Mouse (Mus musculus): Measurements from ENCODE around the gene Ice1. TPM values are rescaled to one million over a fixed set of nuclear protein-coding genes. Genes with fewer than 3 reads are reported as not detected.

Gene Ice1
- total RNA-seq (2021) = 26.1 and 30.6 TPM in 2 replicates
- long read RNA-seq, experiment 1, full-length matches to known transcripts = 2 of 8 reads
- long read RNA-seq, experiment 1, partial matches to known transcripts = 4 of 8 reads
- long read RNA-seq, experiment 1, other reads (novel, unspliced or antisense) = 2 of 8 reads
- long read RNA-seq, experiment 2, full-length matches to known transcripts = 1 of 5 reads
- long read RNA-seq, experiment 2, partial matches to known transcripts = 4 of 5 reads
- long read RNA-seq, experiment 2, other reads (novel, unspliced or antisense) = 0 of 5 reads

DNA sequence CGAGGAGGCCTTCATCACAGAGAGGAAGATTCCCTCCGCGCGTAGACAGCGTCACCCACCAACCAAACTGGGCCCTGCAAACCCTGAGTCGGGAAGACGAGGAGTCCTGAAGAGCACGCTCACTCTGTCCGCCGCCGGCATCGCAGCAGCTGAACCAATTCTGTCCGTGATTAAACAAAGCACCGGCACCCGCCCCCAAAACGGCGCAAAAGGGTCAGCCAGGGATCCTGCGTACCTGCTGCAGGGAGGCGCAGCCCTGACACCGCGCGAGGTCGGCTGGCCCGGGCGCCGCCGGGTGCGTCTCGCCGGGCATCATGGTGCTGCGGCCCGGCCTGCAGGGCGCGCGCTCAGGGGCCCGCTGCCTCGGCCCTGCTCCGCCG lies at the start of gene Ice1:
Gene Ice1 (minus strand): TSS at position 353 of the 380 bp plus-strand sequence.
- DNase-seq = no peak

DNA sequence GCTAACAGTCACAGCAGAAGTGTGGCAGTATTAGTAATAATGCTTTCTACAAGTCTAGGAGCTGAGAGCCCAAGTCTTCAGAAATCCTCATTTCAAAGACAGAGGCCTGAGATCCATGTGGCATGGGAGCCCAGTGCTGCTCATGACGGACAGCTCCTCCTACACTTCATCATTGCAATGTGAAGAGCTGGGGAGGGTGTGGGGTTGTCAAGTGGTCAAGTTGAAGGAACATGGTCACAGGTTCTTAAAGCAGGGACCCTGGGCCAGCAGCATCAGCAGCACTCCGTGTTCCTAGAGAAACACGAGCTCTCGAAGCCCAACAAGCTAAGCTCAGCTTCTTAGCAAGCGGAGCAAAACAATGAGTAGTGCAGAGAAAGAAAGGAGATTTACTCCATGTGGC lies 48.4 kb upstream of the Ice1 start:
- DNase-seq = no peak

DNA sequence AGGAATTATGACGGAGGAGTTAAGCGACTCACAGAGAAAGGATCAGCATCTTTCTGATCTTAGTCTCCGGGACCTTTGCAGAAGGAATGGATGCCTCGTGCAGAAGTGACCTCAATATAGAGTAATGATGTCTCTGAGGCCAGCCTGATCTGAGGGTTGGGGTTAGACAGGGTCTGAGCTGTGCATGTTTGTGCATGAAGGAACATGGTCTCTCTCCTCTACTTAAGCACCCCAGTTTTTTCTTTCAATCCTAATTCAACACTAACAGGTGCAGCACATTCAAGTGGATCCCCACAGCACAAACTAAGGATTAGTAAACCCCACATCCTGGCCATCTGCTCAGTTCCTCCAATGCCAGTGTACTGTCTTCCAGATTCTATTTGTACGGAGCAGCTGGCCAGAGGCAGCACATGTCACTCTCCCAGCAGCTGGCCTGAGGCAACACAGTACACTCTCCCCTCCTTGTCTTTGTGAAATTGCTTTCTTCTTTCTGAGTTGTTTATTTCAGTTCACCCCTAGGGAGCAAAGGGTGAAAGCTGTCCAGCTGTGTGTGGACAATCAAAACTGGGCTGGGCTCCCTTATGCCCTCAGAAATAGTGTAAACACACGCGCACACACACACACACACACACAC lies 47.7 kb upstream of the Ice1 start:
- DNase-seq = no peak

DNA sequence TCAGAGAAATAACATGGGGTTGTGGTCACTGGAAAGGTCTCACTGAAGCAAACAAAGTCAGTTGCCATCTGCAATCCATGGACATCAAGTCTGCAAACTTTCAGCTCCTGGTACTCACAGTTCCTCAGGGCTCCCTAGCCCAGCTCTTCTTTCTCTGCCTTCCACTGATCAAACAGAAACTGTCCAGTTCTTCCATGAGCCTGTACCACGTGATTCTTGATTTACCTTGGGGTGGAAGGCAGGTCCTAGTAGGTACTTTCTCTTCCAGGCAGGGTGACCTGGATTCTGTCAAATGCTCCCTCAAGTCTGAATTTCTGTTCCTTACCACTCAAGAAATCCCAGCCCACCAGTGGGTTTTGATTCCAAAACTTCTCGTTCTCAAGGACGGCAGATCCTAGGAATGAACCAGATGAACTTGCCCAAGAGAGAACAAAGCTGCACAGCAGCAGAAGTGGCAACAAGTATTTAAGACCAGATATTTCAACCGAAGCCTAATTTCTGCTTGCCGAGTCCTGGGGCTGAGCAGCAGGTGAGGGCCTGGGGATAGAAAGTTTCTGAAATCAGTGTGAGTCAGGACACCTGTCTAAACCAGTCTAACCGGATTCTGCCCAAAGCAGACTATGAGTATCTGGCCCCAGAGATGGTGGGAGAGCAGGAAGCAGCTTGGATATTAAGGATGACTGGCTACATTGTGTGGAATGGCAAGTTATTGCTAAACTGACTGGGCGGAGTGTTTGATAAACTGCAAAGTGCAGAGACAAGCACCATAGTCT lies 44.2 kb upstream of the Ice1 start:
- DNase-seq = no peak

DNA sequence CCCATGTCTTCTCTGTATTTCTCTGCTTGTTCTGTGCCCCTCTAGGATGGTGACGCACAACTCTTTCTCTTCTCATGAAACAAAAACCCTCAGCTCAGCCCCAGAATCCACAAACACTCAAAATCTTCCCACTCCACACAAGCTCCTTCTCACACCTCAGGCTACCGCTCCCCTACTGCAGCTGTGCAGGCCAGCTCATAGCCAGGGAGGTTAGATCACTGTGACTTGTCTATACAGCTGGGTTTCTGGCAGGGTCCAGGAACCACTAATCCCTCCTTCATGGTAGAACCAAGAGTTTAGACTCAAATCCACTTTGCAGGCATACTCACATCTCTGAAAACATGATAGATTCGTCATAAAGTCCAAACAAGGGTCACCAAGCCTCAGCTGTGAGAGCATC lies 42.9 kb upstream of the Ice1 start:
- DNase-seq = no peak

DNA sequence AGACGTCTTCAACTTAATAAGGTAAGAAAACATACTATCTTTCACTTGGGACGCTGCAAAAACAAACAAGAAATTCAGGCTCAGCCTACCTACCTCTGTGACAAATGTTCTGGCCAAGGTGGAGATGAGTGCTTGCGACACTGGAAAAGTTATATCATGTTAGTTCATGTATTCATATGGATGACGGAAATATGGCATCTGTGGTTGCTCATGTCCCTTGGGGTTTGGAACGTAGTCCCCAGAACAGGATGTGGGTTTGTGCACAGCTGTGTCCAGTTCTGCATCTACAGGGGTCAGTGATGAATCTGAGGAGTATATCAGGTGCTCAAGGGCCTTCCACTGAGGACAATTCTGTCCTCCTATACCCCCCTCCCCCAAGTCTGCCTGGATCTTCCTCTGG lies 40.3 kb upstream of the Ice1 start:
- no peak for DNase-seq

DNA sequence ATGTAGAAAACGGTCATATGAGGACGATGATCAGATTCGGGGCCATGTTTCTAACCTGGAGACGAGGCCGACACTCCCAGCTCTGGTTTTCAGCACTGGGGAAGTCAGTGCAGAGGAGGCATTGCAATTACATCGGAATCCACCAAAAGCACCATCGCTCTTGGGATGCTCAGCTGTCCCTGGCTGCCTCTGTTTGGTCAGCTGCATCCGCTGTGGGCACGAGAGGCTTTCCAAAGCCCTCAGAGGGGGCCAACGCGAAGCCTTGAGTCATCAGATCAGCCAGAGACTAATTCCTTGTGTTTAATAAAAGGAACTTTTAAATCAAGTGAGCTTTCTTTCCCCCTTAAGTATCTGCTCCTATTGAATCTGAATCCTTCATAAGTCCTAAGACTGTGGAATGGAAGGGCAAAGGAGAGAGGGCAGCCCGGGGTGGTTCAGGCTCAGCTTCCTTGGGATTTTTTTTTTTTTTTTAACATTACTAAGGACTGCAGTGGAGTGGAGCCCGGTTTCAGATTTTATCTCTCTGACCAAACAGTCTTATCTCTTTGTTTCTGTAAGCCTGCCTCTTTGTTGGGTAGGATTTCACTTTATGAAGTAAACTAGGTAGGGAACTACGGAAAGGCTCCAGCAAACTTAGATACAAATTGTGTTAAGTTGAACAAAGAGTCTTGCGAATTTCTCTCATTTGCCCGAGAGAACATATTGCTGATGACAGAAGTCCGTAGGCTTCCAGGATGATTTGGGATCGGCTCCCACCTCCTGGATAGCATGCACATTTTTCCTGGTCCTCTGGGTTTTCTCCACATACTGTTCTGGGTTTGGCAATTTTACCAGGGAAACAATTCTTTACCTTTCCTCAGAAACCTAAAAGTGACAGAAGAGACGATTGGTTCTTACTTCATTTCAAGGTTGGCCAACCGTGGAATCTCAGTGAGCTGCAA lies 39.1 kb upstream of the Ice1 start:
- no peak for DNase-seq

DNA sequence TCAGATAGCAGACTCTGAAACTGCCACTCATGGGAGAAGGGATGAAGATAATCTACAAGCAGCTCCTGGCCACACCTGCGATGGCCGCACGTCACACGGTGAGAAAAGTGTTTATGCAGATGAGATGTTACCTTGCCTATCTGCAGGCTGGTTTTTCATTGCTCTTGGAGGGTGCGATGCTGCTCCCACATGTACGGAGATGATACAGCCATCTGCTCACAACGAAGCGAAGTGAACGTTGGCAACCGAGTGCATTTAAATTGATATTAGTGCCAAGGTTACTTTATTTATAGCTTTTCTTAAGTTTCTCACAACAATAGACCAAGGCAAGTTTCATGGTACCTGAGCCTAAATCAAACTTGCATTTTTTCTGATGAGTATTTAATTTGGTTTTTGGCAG lies 37.6 kb upstream of the Ice1 start:
- no peak for DNase-seq

DNA sequence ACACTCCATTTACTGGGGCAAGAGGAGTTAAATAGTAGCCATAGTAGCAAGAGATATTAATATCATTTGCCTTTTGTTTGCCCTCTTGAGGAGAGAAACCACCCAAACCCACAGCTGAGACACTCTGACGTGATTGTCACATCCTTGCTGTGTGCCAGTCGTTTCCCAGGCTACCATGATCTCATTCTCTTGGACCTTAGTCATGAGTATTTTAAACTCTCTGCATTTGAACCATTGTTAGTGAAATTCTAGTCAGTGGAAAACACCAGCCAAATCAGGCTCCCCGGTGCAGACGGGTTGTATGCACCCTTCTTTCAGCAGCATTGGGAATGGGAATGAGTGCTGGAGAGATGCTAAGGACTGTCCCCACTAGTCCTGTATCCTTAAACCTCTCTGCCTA lies 32.6 kb upstream of the Ice1 start:
- DNase-seq = no peak

DNA sequence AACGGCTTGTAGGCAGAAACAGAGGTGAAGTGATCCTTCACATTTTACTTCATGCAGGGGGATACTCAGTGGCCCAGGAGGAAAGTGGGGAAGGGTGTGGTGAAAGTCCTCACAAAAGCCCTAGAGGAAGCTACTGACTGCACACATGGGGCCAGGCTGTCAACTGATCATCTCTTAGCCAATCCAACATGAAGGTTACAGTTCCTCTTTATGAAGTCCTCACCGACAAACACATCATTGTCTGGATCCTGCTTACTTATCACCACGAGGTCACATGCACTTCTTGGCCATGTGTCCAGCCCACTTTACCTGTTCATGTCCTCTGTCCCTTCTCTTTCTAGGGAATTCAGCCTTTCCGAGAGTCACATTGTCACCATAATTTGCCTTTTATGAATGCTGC lies 22.3 kb upstream of the Ice1 start:
- no peak for DNase-seq

DNA sequence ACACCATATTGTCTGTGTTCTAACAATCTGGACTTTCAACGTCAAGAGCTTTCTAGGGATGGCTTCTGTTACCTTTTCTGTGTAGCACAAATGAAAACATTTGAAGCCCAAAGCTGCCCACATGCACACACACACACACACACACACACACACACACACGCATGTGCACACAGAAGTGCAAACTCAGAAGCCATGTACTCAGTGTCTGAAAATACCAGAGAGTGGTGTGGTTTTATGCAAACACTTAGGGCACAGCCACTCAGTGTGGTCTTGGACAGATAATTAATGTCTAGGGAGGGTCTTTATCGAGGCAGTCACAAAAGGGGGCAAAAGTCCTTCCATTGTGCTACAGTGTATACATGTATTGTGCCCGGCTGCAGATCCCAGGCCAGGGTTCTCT lies 19.3 kb upstream of the Ice1 start:
- no peak for DNase-seq

DNA sequence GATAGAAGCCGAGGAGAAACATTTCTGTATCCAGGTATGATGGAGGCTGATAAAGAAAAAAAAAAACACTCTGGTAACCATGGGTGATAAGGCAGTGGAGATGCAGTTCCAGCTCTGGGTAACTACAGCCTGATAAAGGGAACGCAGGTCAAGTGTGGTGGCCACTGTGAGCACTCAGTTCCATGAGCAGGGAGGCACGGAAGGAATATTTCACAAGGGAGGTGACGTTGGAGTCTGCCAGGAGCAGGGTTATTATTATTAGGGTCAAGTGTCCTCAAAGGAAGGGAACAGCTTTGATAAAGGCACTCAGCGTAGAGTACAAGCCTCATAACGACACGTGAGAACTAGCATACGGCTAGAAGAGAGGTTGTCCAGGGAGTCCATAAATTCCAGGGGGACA lies 18.9 kb upstream of the Ice1 start:
- no peak for DNase-seq

DNA sequence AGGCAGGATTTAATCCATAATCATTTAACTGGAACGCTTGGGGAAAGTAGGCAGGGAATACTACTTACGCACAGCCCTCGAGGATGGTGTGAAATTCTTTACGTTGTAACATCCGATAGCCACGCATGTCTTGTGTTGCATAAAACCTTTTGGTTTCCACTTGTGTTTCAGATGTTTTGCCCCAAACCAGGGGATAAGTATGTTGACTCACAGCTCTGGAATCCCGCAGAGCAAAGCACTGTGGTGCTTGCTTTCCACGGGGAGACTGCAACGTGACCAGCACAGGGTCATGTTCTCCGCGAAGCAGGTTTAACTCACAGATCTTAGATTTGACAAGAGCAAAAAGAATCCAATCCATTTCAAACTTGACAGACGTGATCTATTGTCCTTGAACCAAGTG lies 18.1 kb upstream of the Ice1 start:
- peak; percentile 23 for DNase-seq

DNA sequence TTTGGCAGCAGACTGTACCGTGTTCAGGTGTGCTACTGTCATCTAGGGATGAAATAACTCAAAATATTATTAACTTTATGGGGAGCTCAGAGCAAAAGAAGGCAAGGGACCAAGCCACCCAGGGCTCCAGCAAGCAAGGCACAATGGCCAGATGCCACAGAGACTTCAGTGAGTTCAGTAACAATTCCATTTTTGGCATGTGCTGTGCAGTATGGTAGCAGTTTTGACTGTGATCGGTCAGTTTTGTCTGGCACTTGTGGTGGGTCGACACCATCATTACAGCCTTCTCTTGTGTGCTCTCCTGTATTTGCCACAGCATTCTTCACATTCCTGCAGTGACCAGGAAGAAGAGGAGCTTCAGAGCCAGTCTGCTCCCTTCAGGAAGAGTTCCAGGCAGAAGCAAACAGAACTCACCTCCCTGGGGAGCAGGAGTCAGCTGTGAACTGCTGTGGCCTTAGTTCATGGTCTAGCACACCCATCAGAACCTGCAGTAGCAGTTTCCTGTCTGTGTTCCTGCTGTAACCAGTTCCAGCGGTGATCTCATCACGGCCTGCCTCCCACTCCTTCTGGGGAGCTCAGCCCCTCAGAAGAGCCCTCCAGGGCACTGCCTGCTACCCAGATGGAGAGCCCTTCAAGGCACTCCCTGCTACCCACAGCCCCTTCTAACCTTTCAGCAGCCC lies 16.8 kb upstream of the Ice1 start:
- peak; percentile 35 for DNase-seq

DNA sequence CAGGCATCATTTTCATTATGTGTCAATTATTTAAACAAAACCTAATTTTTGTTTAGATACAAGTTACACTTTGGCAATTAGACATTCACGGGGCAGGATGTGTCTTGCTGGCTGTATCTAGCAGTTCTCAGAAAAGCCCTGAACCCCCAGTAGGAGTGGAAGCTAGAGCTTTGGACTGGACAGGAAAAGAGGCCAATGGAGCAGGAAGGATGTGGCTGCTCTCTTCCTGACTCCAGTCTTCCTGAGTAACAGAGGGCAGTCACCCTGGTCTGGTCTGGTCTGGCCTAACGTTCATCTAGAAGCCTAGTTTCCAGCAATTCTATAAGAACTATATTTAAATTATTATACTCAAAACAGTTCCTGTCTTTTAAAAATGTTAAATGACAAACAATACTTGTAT lies 16.0 kb upstream of the Ice1 start:
- DNase-seq = peak; percentile 16

DNA sequence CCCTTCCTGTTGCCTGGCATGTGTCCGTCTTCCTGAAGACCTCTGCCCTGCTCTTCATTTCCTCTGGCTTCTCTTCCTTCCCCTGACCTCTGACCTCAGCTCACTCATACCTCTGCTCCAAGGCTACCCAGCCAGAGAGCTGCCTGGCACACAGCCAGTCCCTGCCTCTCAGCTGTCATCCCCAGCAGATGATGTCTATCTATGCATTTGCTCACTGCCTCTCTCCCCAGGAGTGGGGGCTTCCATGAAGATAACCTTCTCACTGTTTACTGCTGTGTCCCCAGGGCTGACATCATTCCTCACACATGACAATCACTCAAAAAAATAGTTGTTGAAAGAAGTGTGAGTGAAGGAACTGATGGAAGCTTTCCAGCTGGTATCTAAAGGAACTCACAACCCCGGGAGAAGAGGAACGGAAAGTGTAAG lies 12.6 kb upstream of the Ice1 start:
- peak; percentile 69 for DNase-seq

DNA sequence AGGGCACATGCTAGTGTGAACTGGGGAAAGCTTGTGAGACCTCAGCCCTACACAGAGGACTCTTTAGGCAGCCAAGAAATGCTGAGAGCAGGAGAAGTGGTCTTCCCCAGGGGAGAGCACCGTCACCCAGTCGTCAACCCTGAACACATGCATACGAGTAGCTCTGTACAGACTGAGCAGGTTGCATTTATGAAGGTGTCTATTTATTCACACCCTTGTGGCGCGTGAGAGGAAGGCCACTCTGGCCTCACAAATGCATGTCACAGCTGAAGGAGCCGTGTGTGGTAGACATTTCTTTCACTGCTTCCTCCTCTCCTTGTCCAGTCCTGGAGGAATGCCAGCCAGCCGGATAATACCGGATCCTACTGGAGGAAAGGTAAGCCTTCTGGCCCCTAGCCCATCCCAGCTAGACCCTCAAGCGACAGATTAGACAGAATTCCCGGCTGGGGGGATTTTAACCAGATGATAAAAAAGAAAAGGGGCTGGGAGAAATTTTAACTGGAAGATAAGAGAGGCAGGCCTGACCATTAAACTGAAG lies 8.6 kb upstream of the Ice1 start:
- no peak for DNase-seq

DNA sequence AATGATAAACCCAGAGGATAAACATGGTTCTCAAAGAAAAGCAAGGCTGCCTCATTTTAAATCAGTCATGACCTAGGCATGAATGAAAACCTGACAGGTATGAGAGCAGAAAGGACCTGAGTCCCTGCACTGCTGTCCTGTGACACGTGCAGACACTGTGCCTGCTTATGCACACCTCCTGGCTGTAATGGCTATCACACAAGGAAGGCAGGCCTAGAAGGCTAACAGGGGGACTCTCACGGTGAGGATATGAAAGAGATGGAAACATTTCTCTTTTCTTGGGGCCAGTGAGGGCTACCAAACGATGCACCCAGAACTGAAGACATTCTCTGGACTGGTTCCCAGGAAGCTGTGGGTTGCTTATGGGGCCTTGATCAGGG lies 6.6 kb upstream of the Ice1 start:
- DNase-seq = no peak

DNA sequence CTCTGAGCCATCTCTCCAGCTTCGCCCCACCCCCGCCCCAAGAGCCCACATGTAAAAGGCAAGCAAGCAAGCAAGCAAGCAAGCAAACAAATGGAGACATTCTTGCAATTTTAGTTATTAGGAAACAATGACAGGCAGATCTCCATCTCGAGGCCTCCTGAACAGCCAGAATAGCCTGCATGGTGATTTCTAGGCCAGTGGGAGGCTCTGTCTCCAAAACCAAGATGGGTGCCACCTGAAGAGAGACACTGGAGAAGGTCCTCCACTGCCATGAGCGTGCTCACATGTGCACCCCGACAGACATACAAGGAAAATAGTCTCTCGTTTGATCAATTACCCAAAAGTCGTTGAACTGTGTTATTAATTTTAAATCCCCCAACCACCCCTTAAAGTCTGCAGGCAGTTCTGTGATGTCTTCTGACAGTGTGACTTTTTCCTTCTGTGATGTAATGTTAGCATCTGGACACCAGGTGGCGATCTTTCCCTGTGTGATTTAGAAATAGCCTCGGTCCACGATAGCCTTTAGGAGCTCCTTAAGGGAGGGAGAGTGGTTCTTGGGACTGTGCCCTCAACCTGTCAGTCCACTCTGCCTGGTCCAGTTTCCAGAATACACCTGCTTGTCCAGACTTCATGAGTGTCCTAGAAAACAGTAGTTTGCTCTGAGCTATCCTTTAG lies 6.1 kb upstream of the Ice1 start:
- DNase-seq = peak; percentile 70

DNA sequence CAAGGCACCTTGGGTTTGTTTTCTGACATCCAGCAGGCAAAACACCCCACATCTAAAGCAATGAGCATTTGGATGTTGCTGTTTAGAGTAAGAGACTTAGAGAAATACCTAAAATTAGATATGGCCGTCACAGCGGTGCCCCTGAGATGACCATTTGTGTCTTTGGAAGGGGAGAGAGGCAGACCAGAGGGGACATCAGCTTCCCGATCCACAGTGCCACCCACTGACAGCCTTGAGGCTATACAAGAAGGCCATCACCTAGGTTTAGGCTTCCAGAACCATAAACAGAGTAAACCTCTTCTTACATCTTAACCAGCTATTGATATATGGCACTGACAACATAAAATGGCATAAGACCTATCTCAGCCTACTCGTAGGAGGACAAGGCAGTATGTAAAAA lies 4.5 kb upstream of the Ice1 start:
- DNase-seq = no peak

DNA sequence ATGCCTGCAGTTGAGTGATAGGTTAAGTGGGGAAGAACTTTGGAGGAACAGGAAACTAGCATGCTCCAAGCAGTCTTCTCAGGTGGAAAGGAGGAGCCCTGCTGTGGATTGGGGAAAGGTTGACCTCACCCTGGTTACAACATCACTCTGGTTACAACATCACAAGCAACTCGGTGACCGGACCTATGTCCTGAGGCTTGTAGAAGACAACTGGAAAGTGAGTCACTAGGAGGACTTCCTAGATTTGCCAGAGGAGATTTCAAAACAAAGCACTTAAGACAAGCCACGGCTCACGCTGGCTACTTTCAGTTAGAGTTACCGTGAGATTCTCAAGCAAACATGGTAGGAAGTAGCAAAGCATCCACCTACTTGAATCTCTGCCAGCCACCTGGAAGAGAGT lies 3.9 kb upstream of the Ice1 start:
- no peak for DNase-seq

All from adrenal gland, postnatal 14 days (tissue).